Mouse (Mus musculus): ENCODE measurements around the gene Blmh.
"Not testable (repeated sequence)": the region's sequence is repeated elsewhere in the genome, so short reads cannot be mapped to it uniquely, and the experiment has no call there.

Gene Blmh

GRCm38 (mm10) chr11:76917230-76917548, 7.4 kb upstream of the Blmh start:
- DNase-seq, result no peak

DNA sequence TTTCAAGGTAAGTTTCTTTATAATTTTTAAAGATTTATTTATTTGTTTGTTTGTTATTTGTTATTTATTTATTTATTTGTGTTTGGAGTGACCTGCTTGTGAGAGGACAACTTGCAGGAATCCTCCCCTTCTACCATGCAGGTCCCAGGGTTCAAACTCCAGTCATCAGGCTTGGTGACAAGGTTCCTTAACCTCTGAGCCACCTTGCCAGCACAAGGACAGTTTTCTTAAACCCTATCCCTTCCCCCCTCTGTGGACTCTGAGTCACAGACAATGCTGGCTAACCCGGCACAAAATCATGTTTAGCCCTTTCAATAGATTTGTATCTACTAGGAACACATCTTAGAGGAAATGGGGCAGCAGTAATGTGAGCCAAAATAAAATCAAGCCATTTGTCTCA, 4.0 kb upstream of the Blmh start:
- no peak for DNase-seq

DNA sequence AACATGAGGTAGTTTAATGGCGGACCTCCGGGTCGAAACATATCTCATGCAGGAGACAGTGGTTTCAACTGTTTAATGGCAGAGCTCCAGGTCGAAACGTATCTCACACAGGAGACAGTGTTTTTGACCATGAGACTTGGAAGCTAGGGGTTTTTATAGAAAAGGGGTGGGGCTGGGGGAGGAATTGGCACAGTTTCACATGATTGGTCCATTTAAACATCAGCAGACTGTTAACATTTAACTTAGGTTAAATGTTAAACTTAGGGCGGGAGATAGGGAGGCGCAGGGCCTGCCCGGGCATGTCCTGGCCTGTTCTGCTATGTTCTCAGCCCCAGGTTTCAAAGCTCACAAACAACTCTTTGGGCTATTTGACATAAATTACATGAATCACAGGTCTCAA, 4.0 kb downstream of the Blmh start:
- not testable (repeated sequence) for DNase-seq

- DNase-seq, result no peak
Observed at GRCm38 (mm10) chr11:76933209-76933608, 8.6 kb downstream of the Blmh start.

DNA sequence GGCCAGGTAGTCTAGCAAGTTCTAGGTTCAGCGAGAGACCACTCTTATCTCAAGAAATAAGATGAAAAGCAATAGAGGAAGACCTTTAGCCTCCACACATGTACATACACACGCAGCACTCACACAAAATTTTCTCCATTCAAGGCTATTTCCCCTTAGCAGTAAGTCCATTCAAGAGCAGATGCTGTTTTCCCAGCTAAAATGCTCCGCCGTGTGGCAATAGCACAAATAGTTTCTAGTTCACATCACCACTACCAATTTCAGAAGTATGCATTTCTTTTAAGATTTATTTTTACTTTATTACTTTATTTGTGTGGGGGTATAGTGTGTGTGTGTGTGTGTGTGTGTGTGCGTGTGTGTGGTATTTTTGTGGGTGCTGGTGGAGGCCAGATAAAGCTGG, 12.0 kb downstream of the Blmh start:
- no peak for DNase-seq

DNA sequence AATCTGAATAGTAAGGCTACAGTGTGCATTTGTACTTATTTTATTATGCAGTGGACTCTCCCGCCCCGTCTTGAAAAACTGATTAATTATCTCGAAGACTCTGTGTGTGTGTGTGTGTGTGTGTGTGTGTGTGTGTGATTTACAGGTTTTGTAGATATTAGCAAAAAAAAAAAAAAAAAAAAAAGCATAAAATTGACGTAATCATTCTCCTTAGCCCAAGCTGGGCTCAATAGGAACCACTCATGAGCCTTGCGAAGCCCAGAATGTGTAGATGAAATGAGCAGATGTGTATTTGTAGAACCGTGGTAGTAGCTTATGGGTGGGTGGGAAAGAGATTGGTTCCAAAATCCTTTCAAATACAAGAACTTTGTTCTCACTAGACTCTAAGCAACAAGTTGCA, 20.2 kb downstream of the Blmh start:
- no peak for DNase-seq

GRCm38 (mm10) chr11:76945386-76946202, 21.0 kb downstream of the Blmh start:
- peak; percentile 96 to 97 for DNase-seq

GRCm38 (mm10) chr11:76946203-76946585, 21.6 kb downstream of the Blmh start:
- DNase-seq, result peak; percentile 38 to 43

GRCm38 (mm10) chr11:76953536-76953935, 28.9 kb downstream of the Blmh start:
- DNase-seq, result no peak

DNA sequence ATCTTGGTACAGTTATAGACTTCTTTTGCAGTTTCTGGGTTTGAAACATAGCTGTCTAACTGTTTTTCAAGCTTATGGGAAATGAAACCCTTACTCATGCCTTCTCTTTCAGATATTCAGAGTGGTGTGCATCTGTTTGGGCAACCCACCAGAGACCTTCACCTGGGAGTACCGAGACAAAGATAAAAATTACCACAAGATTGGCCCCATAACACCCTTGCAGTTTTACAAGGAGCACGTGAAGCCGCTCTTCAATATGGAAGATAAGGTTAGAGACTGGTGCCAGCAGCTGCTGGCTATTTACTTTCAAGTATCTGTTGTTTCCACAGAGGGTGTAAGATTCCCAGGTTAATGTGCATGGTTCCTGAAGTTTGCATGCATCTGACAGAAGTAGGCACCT, 41.1 kb downstream of the Blmh start:
- DNase-seq, result no peak

DNA sequence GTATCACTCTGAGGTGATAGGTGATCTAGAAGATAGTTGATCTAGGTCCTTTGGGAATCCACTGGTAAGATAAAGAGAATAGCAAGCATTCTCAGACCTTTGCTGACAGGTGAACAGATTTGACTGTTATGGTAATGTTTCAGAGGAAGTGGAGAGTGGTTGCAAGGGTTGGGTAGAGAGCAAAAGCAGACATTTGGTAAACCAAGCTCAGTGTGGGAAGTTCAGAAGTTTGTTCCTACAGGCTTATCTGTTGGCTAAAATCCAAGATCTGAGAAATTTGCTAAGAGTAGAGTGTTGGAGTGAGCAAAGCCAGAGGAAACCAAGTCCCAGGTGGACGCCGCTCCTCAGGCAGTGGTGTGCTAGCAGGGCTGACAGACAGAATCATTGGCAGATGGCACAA, 45.7 kb downstream of the Blmh start:
- DNase-seq, result no peak

GRCm38 (mm10) chr11:76974680-76975319, 50.2 kb downstream of the Blmh start:
- DNase-seq, result peak in 1 of 2 experiments; percentile 13

DNA sequence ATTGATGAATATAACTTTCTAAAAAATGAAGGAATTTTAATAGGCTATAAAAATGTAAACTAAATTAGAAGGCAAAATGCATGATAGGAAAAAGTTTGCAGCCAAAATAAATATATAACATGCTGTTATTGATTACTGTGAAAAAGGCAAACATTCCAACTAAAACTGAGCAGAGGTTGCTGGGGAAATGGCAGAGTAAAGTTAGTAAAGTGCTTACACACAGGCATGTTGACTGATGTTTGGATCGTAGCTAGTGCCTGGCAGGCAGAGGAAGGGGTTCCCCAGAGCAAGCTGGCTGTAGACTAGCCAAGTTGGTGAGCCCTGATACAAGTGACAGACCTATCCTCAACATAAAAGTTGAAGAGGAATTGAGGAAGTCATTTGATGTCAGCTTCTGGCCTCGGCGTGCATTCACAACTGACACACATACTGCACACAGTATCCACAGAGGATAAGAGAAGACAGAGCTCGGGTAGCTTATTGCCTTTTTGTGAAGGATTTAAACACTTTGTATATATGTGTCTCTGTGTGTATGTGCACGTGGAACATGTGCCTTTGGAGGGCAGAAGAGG, 57.0 kb downstream of the Blmh start:
- no peak for DNase-seq

DNA sequence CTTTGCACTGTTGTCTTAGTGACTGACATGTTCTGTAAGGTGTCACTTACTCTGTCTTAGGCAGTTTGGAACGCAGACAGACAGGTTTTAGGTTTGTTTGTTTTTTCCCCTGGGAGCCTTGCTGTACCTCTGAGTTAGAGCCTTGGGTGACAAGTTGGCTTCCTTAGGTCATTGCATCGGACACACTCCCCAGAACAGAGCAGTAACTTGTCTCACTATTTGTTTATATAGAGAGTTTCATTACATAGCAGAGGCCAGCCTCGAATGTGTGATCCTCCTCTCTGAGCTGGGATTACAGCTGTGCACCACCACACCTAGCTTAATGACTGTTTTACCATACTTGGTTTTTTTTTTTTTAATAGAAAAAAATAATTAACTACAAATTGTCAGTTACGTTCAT, 57.8 kb downstream of the Blmh start:
- no peak for DNase-seq

DNA sequence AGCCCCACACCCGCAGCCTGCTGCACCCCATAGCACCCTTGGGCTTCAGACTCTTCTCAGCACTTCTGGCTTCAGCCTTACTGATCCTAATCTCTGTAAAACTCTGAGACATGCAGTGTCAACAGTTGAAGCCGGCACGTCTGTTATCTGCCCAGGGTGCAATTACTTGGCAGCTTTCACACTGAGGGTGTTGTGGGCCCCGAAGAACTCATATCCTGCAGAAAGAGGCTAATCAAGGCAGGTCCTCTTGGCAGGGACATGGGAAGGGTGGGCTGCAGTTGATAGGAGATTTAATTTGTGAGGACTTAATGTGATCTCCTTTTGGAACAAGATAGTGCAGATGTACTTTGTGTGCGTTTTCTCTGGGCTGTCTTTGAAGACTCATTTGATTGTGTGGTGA, 59.0 kb downstream of the Blmh start:
- no peak for DNase-seq

DNA sequence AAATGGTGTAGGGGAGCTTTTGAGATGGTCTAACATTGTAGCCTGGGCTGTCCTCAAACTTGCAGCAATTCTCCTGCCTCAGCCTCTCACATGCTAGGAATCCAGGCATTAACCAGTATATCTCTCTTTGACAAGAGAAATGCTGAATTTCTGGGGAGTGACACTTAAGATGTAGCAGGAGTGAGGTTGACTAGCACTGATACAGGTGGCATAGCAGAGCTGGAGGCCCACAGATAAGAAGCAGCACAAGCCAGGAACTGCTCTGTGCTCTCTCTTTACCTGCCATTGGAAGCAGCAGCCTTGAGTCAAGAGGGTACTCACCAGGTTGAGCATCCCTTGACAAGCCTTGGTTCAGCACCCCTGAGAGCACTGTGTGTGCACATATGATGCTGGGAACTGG, 59.6 kb downstream of the Blmh start:
- DNase-seq, result no peak

GRCm38 (mm10) chr11:76990839-76991238, 66.2 kb downstream of the Blmh start:
- no peak for DNase-seq

- no peak for DNase-seq
Observed at GRCm38 (mm10) chr11:76992886-76993285, 68.3 kb downstream of the Blmh start.

GRCm38 (mm10) chr11:76995966-76996672, 71.5 kb downstream of the Blmh start:
- DNase-seq, result peak; percentile 14 to 40

DNA sequence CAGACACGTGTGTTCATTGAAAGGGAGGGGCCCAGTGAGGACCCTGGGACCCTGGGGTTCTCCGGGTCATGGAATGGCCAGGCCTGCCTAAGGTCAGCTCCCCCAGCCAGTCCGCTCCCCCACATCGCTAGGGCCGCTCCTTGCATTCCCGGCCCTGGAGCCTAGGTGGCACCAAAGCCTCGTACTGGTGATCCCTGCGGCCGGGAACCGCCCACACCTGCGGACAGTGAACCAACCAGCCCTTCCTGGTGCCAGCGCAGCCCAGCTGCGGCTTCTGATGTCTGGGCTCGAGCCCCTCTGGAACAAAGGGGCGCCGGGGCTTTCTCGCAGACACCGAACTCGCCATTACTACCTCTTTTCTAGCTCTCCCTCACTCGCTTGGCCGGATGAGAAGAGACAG, 72.7 kb downstream of the Blmh start:
- DNase-seq, result peak; percentile 88 to 91

DNA sequence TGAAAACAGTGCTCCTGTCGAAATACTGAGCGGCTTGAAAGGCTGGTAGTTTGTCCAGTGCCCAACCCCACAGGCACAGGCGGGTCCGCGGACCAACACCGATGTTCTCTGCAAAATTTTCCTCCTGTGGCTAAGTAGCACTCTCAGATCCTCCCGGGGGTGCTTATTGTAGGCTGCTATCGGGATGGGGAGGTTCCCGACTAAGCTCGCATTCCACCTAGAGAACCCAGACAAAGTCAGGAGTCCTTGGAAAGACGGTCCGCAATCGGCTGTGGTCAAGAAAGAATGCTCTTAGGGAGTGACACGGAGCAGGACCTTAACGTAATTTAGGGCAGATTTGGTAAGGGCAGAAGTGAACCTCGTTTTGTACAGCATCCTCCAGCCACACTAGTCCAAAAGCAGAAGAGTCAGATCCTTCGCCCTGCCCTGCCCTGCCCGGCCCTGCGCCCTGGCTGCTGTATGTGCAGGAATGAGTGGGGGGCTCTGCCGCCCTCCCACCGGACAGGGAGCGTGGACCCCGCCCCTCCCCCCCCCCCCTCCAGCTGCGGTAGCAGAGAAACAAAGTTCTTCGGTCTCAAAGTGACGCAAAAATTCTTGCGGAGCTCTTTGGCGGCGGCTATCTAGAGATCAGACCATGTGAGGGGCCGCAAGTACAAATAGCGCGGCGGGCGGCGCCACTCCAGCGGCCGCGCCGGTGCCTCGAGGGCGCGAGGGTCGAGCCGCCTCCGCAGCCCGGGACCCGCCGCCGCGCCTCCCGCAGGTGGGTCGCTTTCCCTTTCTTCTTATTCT, 73.5 kb downstream of the Blmh start, which contains the start of gene Slc6a4:
Slc6a4 (plus strand) TSS at position 688 of the 789 bp plus-strand sequence.
- peak; percentile 12 for DNase-seq

- DNase-seq, result no peak
Observed at GRCm38 (mm10) chr11:76998705-76999226, 74.2 kb downstream of the Blmh start.

Data from cerebellum, postnatal 14 days (tissue).